Mouse (Mus musculus) heart, postnatal 25 days (tissue): ENCODE data around the gene Gpt2. TPM values are rescaled to one million over a fixed set of nuclear protein-coding genes. Genes with fewer than 3 reads are reported as not detected.
A peak's percentile ranks its signal among the peaks of the same experiment; 100 is the strongest.

ENCODE experiments used
- DNase-seq: peaks from one replicate; pipeline ENCODE4 v3.0.0; 2022; ENCODE audit warnings: low spot score
- intact Hi-C: fragments of 180-260 bp; cut with DNase I; formaldehyde crosslinking; loops from one replicate; pipeline ENCODE4 v1.15.1; 2025
- total RNA-seq, 2 experiments: library from RNA; stranded (reverse); gene quantifications; 2 replicates each; pipeline ENCODE4 v1.2.3; 2021

Gene Gpt2
- total RNA-seq, result 10 to 100 TPM; 32.9 to 36.1 TPM

- DNase-seq, result peak; percentile 87
- intact Hi-C loops, result loop anchor here (5.0 kb wide), 1 partner anchor 35 kb away; no protein-coding TSS in a partner anchor
Measured at GRCm38 (mm10) chr8:85492125-85492875, at the start of gene Gpt2. Gene Gpt2 (plus strand): TSS chr8:85492576.

- intact Hi-C loops, result no loop called here
- no peak for DNase-seq
Measured at GRCm38 (mm10) chr8:85444092-85444491, 48.3 kb upstream of the Gpt2 start.

GRCm38 (mm10) chr8:85445936-85446685 is 46.3 kb upstream of the Gpt2 start:
- no peak for DNase-seq
- intact Hi-C loops, result no loop called here

GRCm38 (mm10) chr8:85450335-85450734 is 42.0 kb upstream of the Gpt2 start:
- no peak for DNase-seq
- intact Hi-C loops, result no loop called here

- intact Hi-C loops, result no loop called here
- DNase-seq, result no peak
Measured at GRCm38 (mm10) chr8:85452328-85452727, 40.0 kb upstream of the Gpt2 start.

GRCm38 (mm10) chr8:85453256-85453655 is 39.1 kb upstream of the Gpt2 start:
- intact Hi-C loops, result no loop called here
- DNase-seq, result no peak

GRCm38 (mm10) chr8:85454750-85455149 is 37.6 kb upstream of the Gpt2 start:
- DNase-seq, result no peak
- intact Hi-C loops, result no loop called here

- no peak for DNase-seq
- intact Hi-C loops, result loop anchor here (1.0 to 2.0 kb wide), 3 partner anchors 70 to 1128 kb away; no protein-coding TSS in a partner anchor
Measured at GRCm38 (mm10) chr8:85456536-85456935, 35.8 kb upstream of the Gpt2 start.

GRCm38 (mm10) chr8:85459582-85459981 is 32.8 kb upstream of the Gpt2 start:
- intact Hi-C loops, result no loop called here

GRCm38 (mm10) chr8:85460804-85461203 is 31.6 kb upstream of the Gpt2 start:
- DNase-seq, result no peak
- intact Hi-C loops, result no loop called here

More at GRCm38 (mm10) chr8:85459582-85459981, 32.8 kb upstream of the Gpt2 start:
- no peak for DNase-seq

- intact Hi-C loops, result no loop called here
- no peak for DNase-seq
Measured at GRCm38 (mm10) chr8:85461377-85461776, 31.0 kb upstream of the Gpt2 start.

GRCm38 (mm10) chr8:85462441-85462840 is 29.9 kb upstream of the Gpt2 start:
- intact Hi-C loops, result no loop called here
- DNase-seq, result no peak

- no peak for DNase-seq
- intact Hi-C loops, result no loop called here
Measured at GRCm38 (mm10) chr8:85464316-85464715, 28.1 kb upstream of the Gpt2 start.

GRCm38 (mm10) chr8:85466056-85466455 is 26.3 kb upstream of the Gpt2 start:
- intact Hi-C loops, result no loop called here

GRCm38 (mm10) chr8:85470753-85471152 is 21.6 kb upstream of the Gpt2 start:
- DNase-seq, result no peak
- intact Hi-C loops, result no loop called here

More at GRCm38 (mm10) chr8:85466056-85466455, 26.3 kb upstream of the Gpt2 start:
- DNase-seq, result no peak

- intact Hi-C loops, result no loop called here
- DNase-seq, result no peak
Measured at GRCm38 (mm10) chr8:85472800-85473199, 19.6 kb upstream of the Gpt2 start.

GRCm38 (mm10) chr8:85473246-85473645 is 19.1 kb upstream of the Gpt2 start:
- DNase-seq, result no peak
- intact Hi-C loops, result no loop called here

GRCm38 (mm10) chr8:85474924-85475323 is 17.5 kb upstream of the Gpt2 start:
- intact Hi-C loops, result no loop called here

GRCm38 (mm10) chr8:85476970-85477545 is 15.3 kb upstream of the Gpt2 start:
- DNase-seq, result no peak
- intact Hi-C loops, result no loop called here

More at GRCm38 (mm10) chr8:85474924-85475323, 17.5 kb upstream of the Gpt2 start:
- no peak for DNase-seq

- intact Hi-C loops, result no loop called here
- DNase-seq, result no peak
Measured at GRCm38 (mm10) chr8:85478397-85478796, 14.0 kb upstream of the Gpt2 start.

- intact Hi-C loops, result no loop called here
- DNase-seq, result no peak
Measured at GRCm38 (mm10) chr8:85479710-85480109, 12.7 kb upstream of the Gpt2 start.
